Mouse (Mus musculus) thymus, adult 2 months (tissue): ENCODE data around the gene Pck1.

Experiments used
- CTCF ChIP-seq: fragments of 200-500 bp; IDR thresholded peaks from 2 replicates; pipeline ENCODE4 v1.5.1; 2012; ENCODE audit warnings: mild to moderate bottlenecking, control low read depth, low read length, moderate library complexity, borderline replicate concordance; ENCODE audit not compliant: control insufficient read depth, poor library complexity, insufficient read depth; ENCODE audit errors: extremely low read depth
- POLR2A ChIP-seq: fragments of 200-500 bp; IDR thresholded peaks from 2 replicates; pipeline ENCODE4 v1.6.1; 2012; ENCODE audit warnings: mild to moderate bottlenecking, low read length, control low read depth, moderate library complexity; ENCODE audit not compliant: control insufficient read depth, poor library complexity, insufficient read depth; ENCODE audit errors: extremely low read depth

DNA sequence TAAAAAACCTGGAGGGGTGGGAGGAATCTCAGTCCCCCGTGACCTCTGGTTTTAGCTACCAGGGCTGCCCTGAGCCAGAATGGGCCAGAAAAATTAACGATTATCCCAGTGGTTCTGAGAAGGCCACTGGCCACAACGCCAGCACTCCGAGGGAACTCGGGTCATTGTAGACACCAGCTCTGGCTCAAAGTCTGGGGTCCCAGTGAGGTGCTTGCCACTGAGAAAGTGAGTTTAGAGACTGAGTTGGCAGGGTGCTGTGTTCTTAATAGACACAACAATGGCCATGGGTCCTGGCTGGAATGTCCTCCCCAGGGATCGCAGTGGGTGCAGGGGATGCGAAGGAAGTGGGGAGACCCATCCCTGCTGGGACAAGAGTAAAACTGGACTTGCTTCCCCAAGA lies 29.1 kb downstream of the Pck1 start:
- no peak for TF ChIP-seq POLR2A
- TF ChIP-seq CTCF = no peak
